Comparison of ENCODE assay signal across 8 mouse cellular contexts in genomic region chr16:38812521-38812920, GRCm38 (mm10). TPM values are rescaled to one million over a fixed set of nuclear protein-coding genes. Genes with fewer than 3 reads are reported as not detected.
DNase-seq lines count a peak whose midpoint lies in the region; ATAC-seq lines count a peak whose summit lies in the region.

No protein-coding gene starts in this region.

- DNase-seq in cerebellum, adult 11 months, result peak; percentile 11
- DNase-seq in NIH3T3 (ENCODE audit: low read depth), result peak; percentile 81
- DNase-seq in cerebellum, postnatal 10 days, result peak; percentile 81 to 83
- DNase-seq in gastrocnemius, postnatal 4 days (ENCODE audit: low spot score in 2 of 2), result peak; percentile 56 to 71
- DNase-seq in layer of hippocampus, adult 11-12 months (ENCODE audit: low spot score), result peak; percentile 75
- peak; percentile 89 for DNase-seq in lung, postnatal 10 days
- peak; percentile 78 for DNase-seq in right cerebral cortex, postnatal 4 days

- ATAC-seq in cerebellum, adult (ENCODE audit: insufficient number of reproducible peaks, low FRiP score, low TSS enrichment), result no peak

RNA-seq across cellular contexts. Expression of gene Upk1b, which starts 12.4 kb away (rescaled TPM):
- under 1 TPM in 1 of 2 experiments, not detected in 1; 0.49 TPM for total RNA-seq in gastrocnemius, postnatal 4 days (2021)

RNA-seq across cellular contexts. Expression of gene 4930435E12Rik, which starts 16.0 kb away (rescaled TPM):
- not detected for total RNA-seq in gastrocnemius, postnatal 4 days (2021)

Comparison
In these comparisons a context has a peak if more than half of its experiments do, and no peak if none do; other contexts are left out.
1. DNase-seq: peak in every context shown above with its lines; median percentile 89 in lung, postnatal 10 days; 82 in cerebellum, postnatal 10 days; 81 in NIH3T3; 78 in right cerebral cortex, postnatal 4 days; 75 in layer of hippocampus, adult 11-12 months; 64 in gastrocnemius, postnatal 4 days; 11 in cerebellum, adult 11 months.